12 mouse cellular contexts compared by ENCODE assay signal in the genomic region with DNA sequence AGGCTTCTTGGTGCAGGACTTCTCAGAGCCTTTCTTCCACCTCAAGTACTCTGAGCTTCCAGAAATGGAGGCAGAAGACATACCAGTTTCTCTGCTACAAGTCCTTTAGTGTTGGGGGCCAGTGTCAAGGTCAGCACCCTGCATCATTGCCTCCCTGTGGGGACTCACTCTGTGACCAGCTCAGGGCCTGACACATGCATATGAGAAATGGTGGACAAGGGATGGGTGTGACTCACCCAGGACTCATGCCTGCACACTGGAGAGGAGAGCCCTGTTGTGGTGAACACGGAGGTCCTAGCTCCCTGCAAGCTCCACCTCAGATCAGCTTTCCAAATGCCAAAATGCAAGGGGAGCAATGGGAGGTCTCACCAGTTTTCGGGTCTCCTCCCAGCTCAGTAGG. TPM values are rescaled to one million over a fixed set of nuclear protein-coding genes. Genes with fewer than 3 reads are reported as not detected.
DNase-seq lines count a peak whose midpoint lies in the region; ATAC-seq lines count a peak whose summit lies in the region.
"Had no signal": no experiment of that assay in that cellular context is flagged by ENCODE, and none has a peak within 500 bp of the region (broad histone marks: within the 10 kb centered on the region; RNA-seq: fewer than 3 reads in every experiment).

No protein-coding gene starts in this region.

- peak overlapping the region; percentile 36; the same call in 1 of the 2 replicates for H3K27ac ChIP-seq in heart, embryonic 16.5 days (ENCODE audit: low read length)
- H3K27ac ChIP-seq in embryonic facial prominence, embryonic 12.5 days, result peak overlapping the region; percentile 72; the same call in 1 of the 2 replicates
- peak overlapping the region; percentile 89 for H3K27ac ChIP-seq in midbrain, embryonic 12.5 days (replicated peaks)

- no peak overlapping the region for H3K4me2 ChIP-seq in heart, embryonic 16.5 days (ENCODE audit: low read depth, low read length)
- no peak overlapping the region for H3K4me2 ChIP-seq in embryonic facial prominence, embryonic 12.5 days (replicated peaks)
- H3K4me2 ChIP-seq in midbrain, embryonic 12.5 days (replicated peaks), result no peak overlapping the region

- peaks cover 39% of the 10 kb centered on the region for H3K4me1 ChIP-seq in heart, embryonic 16.5 days (ENCODE audit: control insufficient read depth, insufficient read depth, low read length)
- peaks cover 68% of the 10 kb centered on the region for H3K4me1 ChIP-seq in embryonic facial prominence, embryonic 12.5 days
- H3K4me1 ChIP-seq in midbrain, embryonic 12.5 days, result peaks cover 91% of the 10 kb centered on the region

- 59% methylated on average over 2 of the region's 2 CpGs for WGBS in heart, embryonic 16.5 days
- WGBS in embryonic facial prominence, embryonic 12.5 days, result 61% methylated on average over 2 of the region's 2 CpGs
- WGBS in midbrain, embryonic 12.5 days, result 57% methylated on average over 2 of the region's 2 CpGs

- H3K4me3 ChIP-seq in heart, embryonic 16.5 days (ENCODE audit: low read length), result no peak overlapping the region
- no peak overlapping the region for H3K4me3 ChIP-seq in embryonic facial prominence, embryonic 12.5 days
- no peak overlapping the region for H3K4me3 ChIP-seq in midbrain, embryonic 12.5 days

- no peak overlapping the region for H3K9ac ChIP-seq in heart, embryonic 16.5 days (ENCODE audit: low read length)
- H3K9ac ChIP-seq in embryonic facial prominence, embryonic 12.5 days, result no peak overlapping the region
- H3K9ac ChIP-seq in midbrain, embryonic 12.5 days (replicated peaks), result no peak overlapping the region

- no peaks in the 10 kb centered on the region for H3K36me3 ChIP-seq in heart, embryonic 16.5 days (ENCODE audit: control insufficient read depth, insufficient read depth)
- no peaks in the 10 kb centered on the region for H3K36me3 ChIP-seq in embryonic facial prominence, embryonic 12.5 days
- no peaks in the 10 kb centered on the region for H3K36me3 ChIP-seq in midbrain, embryonic 12.5 days
- H3K36me3 ChIP-seq: G1E had no signal

- H3K27me3 ChIP-seq in heart, embryonic 16.5 days (ENCODE audit: control insufficient read depth, insufficient read depth, low read length), result no peaks in the 10 kb centered on the region
- H3K27me3 ChIP-seq in embryonic facial prominence, embryonic 12.5 days, result no peaks in the 10 kb centered on the region
- H3K27me3 ChIP-seq in midbrain, embryonic 12.5 days, result no peaks in the 10 kb centered on the region

- ATAC-seq in heart, embryonic 16.5 days (replicated peaks; ENCODE audit: extremely low read depth, insufficient read depth, low FRiP score), result no peak
- ATAC-seq in embryonic facial prominence, embryonic 12.5 days (ENCODE audit: insufficient number of reproducible peaks, insufficient read depth, low FRiP score, low TSS enrichment), result no peak
- no peak for ATAC-seq in midbrain, embryonic 12.5 days (ENCODE audit: low FRiP score, low read depth)

- H3K9me3 ChIP-seq in heart, embryonic 16.5 days (replicated peaks; ENCODE audit: control insufficient read depth, low read length), result no peaks in the 10 kb centered on the region
- no peaks in the 10 kb centered on the region for H3K9me3 ChIP-seq in embryonic facial prominence, embryonic 12.5 days
- H3K9me3 ChIP-seq in midbrain, embryonic 12.5 days, result no peaks in the 10 kb centered on the region
- H3K9me3 ChIP-seq: G1E had no signal

- DNase-seq in heart, adult 8-10 months (ENCODE audit: low spot score), result no peak
- DNase-seq in MN1 (ENCODE audit: low spot score), result peak; percentile 29
- DNase-seq in urinary bladder, postnatal 10 days (ENCODE audit: low spot score), result no peak
- no peak for DNase-seq in B cell, adult 2 months
- DNase-seq: cerebellum, adult 8-10 months; kidney, adult 11 months; lung, postnatal 36 days; right cerebral cortex, postnatal 4 days had no signal

RNA-seq across cellular contexts. Expression of a gene that starts 49.7 kb away (rescaled TPM):
- polyA plus RNA-seq in heart, embryonic 16.5 days (2015; fragmentation: Nextera tagmentation; extraction: Ambion mirVana), result 28.5 and 33.9 TPM in 2 replicates
- 1 to 10 TPM; 7.3 to 9.9 (median 9.0) TPM for total RNA-seq in heart, adult 8-10 months (2022)
- polyA plus RNA-seq in embryonic facial prominence, embryonic 12.5 days (2016; fragmentation: Nextera tagmentation; extraction: Ambion mirVana), result 16.1 and 16.3 TPM in 2 replicates
- 24.6 and 34.1 TPM in 2 replicates for polyA plus RNA-seq in midbrain, embryonic 12.5 days (2016; fragmentation: Nextera tagmentation; extraction: Ambion mirVana)

Comparison
In these comparisons a context has a peak if more than half of its experiments do, and no peak if none do; other contexts are left out.
1. H3K27ac ChIP-seq: peak in every context shown above with its lines; median percentile 89 in midbrain, embryonic 12.5 days; 72 in embryonic facial prominence, embryonic 12.5 days; 36 in heart, embryonic 16.5 days.